Mouse (Mus musculus): ENCODE measurements around the gene Rgs13. TPM values are rescaled to one million over a fixed set of nuclear protein-coding genes. Genes with fewer than 3 reads are reported as not detected.

Rgs13 gene
- polyA plus RNA-seq, 1 experiment from 2014 or later: 0.30 TPM

Other genes with a start within 250 kb of the Rgs13 start
- gene Rgs2, start 173.2 kb downstream of the Rgs13 start, polyA plus RNA-seq (2015; fragmentation: Nextera tagmentation; extraction: Ambion mirVana): 30.6 and 37.5 TPM in 2 replicates
- gene Rgs1, start 71.9 kb upstream of the Rgs13 start, polyA plus RNA-seq (2015; fragmentation: Nextera tagmentation; extraction: Ambion mirVana): 1.1 and 1.3 TPM in 2 replicates

Data from heart, embryonic 16.5 days (tissue).